Comparison of ENCODE assay signal across 30 mouse cellular contexts in the genomic region with DNA sequence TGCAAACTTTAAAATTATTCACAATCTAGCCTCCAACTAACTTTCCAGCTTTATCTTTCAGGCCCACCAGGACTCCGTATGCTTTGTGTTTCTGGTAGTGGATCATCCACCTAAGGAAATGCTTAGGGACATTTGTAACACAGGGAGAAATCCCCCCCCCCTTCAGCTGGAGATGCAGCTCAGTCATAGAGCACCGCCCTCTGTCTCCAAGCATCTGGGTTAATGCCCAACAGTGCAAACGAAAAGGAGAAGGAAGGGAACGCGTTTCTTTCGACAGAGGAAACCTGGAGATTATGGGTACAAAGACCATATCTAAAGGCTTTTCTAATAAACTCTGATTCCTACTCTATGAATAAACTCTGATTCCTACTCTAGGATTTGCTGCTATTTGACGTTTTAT.
DNase-seq lines count a peak whose midpoint lies in the region; ATAC-seq and TF ChIP-seq lines count a peak whose summit lies in the region.
"Had no signal": no experiment of that assay in that cellular context is flagged by ENCODE, and none has a peak within 500 bp of the region (broad histone marks: within the 10 kb centered on the region; RNA-seq: fewer than 3 reads in every experiment).

No protein-coding gene starts in this region.

- H3K79me2 ChIP-seq in CH12.LX (replicated peaks; ENCODE audit: control insufficient read depth, extremely low read depth, insufficient read depth, poor library complexity, severe bottlenecking): no peaks in the 10 kb centered on the region

- dilution Hi-C loops in CH12.LX (cut with MboI; ENCODE audit: extremely low pct_ligation_motif_present, extremely low pct_unique_long_range_greater_than_20kb, low sequenced_read_pairs): no loop called here

- peak overlapping the region; percentile 81 for H3K27ac ChIP-seq in cerebellum, adult 2 months (ENCODE audit: insufficient read depth, low read length)
- 0 out of 2 replicates have a peak overlapping the region, but pooled peaks have one; percentile 3 for H3K27ac ChIP-seq in hindbrain, embryonic 15.5 days (replicated peaks)
- H3K27ac ChIP-seq in hindbrain, embryonic 16.5 days (ENCODE audit: low read depth, low read length): no peak overlapping the region
- H3K27ac ChIP-seq in CH12.LX (ENCODE audit: insufficient read depth, low read depth): no peak overlapping the region
- H3K27ac ChIP-seq in forebrain, postnatal 0 days (ENCODE audit: low read depth, low read length): 0 out of 2 replicates have a peak overlapping the region, but pooled peaks have one; percentile 35
- H3K27ac ChIP-seq: embryonic facial prominence, embryonic 10.5 days; embryonic facial prominence, embryonic 15.5 days; gastrocnemius, adult 2 months; heart, adult 2 months; heart, embryonic 13.5 days; hindbrain, embryonic 10.5 days; liver, embryonic 12.5 days; macrophage; midbrain, embryonic 10.5 days; midbrain, embryonic 15.5 days had no signal

- no peak overlapping the region for H3K4me3 ChIP-seq in cerebellum, adult 2 months (replicated peaks; ENCODE audit: insufficient read depth, low read depth, low read length)
- H3K4me3 ChIP-seq in hindbrain, embryonic 15.5 days: no peak overlapping the region
- H3K4me3 ChIP-seq in hindbrain, embryonic 16.5 days (ENCODE audit: low read length): no peak overlapping the region
- no peak overlapping the region for H3K4me3 ChIP-seq in CH12.LX (replicated peaks in 1 of 3; ENCODE audit: low read depth in 2 of 3, low read length in 2 of 3, poor library complexity in 1 of 3)
- H3K4me3 ChIP-seq in forebrain, postnatal 0 days (ENCODE audit: low read depth, low read length): no peak overlapping the region
- H3K4me3 ChIP-seq in lung, adult 2 months (replicated peaks; ENCODE audit: extremely low read depth, low read depth, low read length): no peak overlapping the region
- H3K4me3 ChIP-seq: embryonic facial prominence, embryonic 10.5 days; embryonic facial prominence, embryonic 15.5 days; gastrocnemius, adult 2 months; heart, adult 2 months; heart, embryonic 13.5 days; hindbrain, embryonic 10.5 days; liver, embryonic 12.5 days; midbrain, embryonic 10.5 days; midbrain, embryonic 15.5 days had no signal

- no peaks in the 10 kb centered on the region for H3K9me3 ChIP-seq in hindbrain, embryonic 15.5 days
- H3K9me3 ChIP-seq in hindbrain, embryonic 16.5 days (ENCODE audit: control insufficient read depth, low read length): no peaks in the 10 kb centered on the region
- no peaks in the 10 kb centered on the region for H3K9me3 ChIP-seq in CH12.LX (replicated peaks; ENCODE audit: low read length)
- no peaks in the 10 kb centered on the region for H3K9me3 ChIP-seq in forebrain, postnatal 0 days (ENCODE audit: low read length)
- H3K9me3 ChIP-seq: embryonic facial prominence, embryonic 10.5 days; embryonic facial prominence, embryonic 15.5 days; heart, embryonic 13.5 days; hindbrain, embryonic 10.5 days; liver, embryonic 12.5 days; midbrain, embryonic 10.5 days; midbrain, embryonic 15.5 days had no signal

- no peak for ATAC-seq in hindbrain, embryonic 15.5 days (ENCODE audit: low FRiP score, low read depth)
- ATAC-seq in hindbrain, embryonic 16.5 days: no peak
- ATAC-seq in forebrain, postnatal 0 days: no peak
- ATAC-seq: intestine, postnatal 0 days; liver, embryonic 12.5 days; liver, postnatal 0 days had no signal

- H3K9ac ChIP-seq in hindbrain, embryonic 15.5 days: no peak overlapping the region
- H3K9ac ChIP-seq in hindbrain, embryonic 16.5 days (ENCODE audit: low read depth, low read length): no peak overlapping the region
- H3K9ac ChIP-seq in CH12.LX (ENCODE audit: insufficient read depth, low read depth): no peak overlapping the region
- H3K9ac ChIP-seq in forebrain, postnatal 0 days: no peak overlapping the region
- H3K9ac ChIP-seq: embryonic facial prominence, embryonic 15.5 days; heart, embryonic 13.5 days; liver, embryonic 12.5 days; liver, postnatal 0 days; midbrain, embryonic 15.5 days had no signal

- WGBS in cerebellum, adult 2 months: 23% methylated on average over 7 of the region's 7 CpGs
- WGBS in hindbrain, embryonic 15.5 days: 78% methylated on average over 7 of the region's 7 CpGs
- 75% methylated on average over 7 of the region's 7 CpGs for WGBS in hindbrain, embryonic 16.5 days
- WGBS in forebrain, postnatal 0 days: 74% methylated on average over 7 of the region's 7 CpGs
- WGBS in lung, adult 2 months: 63% methylated on average over 7 of the region's 7 CpGs

- H3K36me3 ChIP-seq in hindbrain, embryonic 15.5 days: no peaks in the 10 kb centered on the region
- no peaks in the 10 kb centered on the region for H3K36me3 ChIP-seq in hindbrain, embryonic 16.5 days (ENCODE audit: control insufficient read depth, insufficient read depth, low read length)
- H3K36me3 ChIP-seq in CH12.LX (replicated peaks in 1 of 2; ENCODE audit: control insufficient read depth in 1 of 2, insufficient read depth in 1 of 2, low read length in 1 of 2): no peaks in the 10 kb centered on the region
- H3K36me3 ChIP-seq in forebrain, postnatal 0 days (ENCODE audit: insufficient read depth): no peaks in the 10 kb centered on the region
- H3K36me3 ChIP-seq: embryonic facial prominence, embryonic 10.5 days; embryonic facial prominence, embryonic 15.5 days; G1E; heart, embryonic 13.5 days; hindbrain, embryonic 10.5 days; liver, embryonic 12.5 days; midbrain, embryonic 10.5 days; midbrain, embryonic 15.5 days had no signal

- H3K4me2 ChIP-seq in hindbrain, embryonic 15.5 days: no peak overlapping the region
- no peak overlapping the region for H3K4me2 ChIP-seq in hindbrain, embryonic 16.5 days (ENCODE audit: low read length)
- peak overlapping the region; percentile 94 for H3K4me2 ChIP-seq in CH12.LX (ENCODE audit: insufficient read depth, low read depth, poor library complexity, severe bottlenecking)
- H3K4me2 ChIP-seq in forebrain, postnatal 0 days (ENCODE audit: low read depth): no peak overlapping the region
- H3K4me2 ChIP-seq: embryonic facial prominence, embryonic 15.5 days; heart, embryonic 13.5 days; liver, embryonic 12.5 days; midbrain, embryonic 15.5 days had no signal

- TF ChIP-seq EP300 in CH12.LX (IDR thresholded peaks at IDR 0.05; ENCODE audit: low read length): no peak

- H3K27me3 ChIP-seq in cerebellum, adult 2 months (ENCODE audit: control insufficient read depth, insufficient read depth, low read length): no peaks in the 10 kb centered on the region
- no peaks in the 10 kb centered on the region for H3K27me3 ChIP-seq in hindbrain, embryonic 15.5 days
- H3K27me3 ChIP-seq in hindbrain, embryonic 16.5 days (replicated peaks; ENCODE audit: control insufficient read depth, insufficient read depth, low read length): no peaks in the 10 kb centered on the region
- no peaks in the 10 kb centered on the region for H3K27me3 ChIP-seq in CH12.LX (replicated peaks)
- H3K27me3 ChIP-seq in forebrain, postnatal 0 days (ENCODE audit: insufficient read depth, low read length): no peaks in the 10 kb centered on the region
- H3K27me3 ChIP-seq: embryonic facial prominence, embryonic 15.5 days; heart, embryonic 13.5 days; liver, embryonic 12.5 days; midbrain, embryonic 15.5 days had no signal

- H3K4me1 ChIP-seq in cerebellum, adult 2 months (ENCODE audit: control insufficient read depth, insufficient read depth, low read length): peaks cover 37% of the 10 kb centered on the region
- H3K4me1 ChIP-seq in hindbrain, embryonic 15.5 days (replicated peaks): no peaks in the 10 kb centered on the region; the same call in 1 of the 2 replicates
- peaks cover 6% of the 10 kb centered on the region; the same call in 1 of the 2 replicates for H3K4me1 ChIP-seq in hindbrain, embryonic 16.5 days (ENCODE audit: control insufficient read depth, insufficient read depth, low read depth, low read length)
- H3K4me1 ChIP-seq in CH12.LX (ENCODE audit: control insufficient read depth in 1 of 2, insufficient read depth in 2 of 2): peaks cover 5 to 11% of the 10 kb centered on the region in 2 experiments; a peak in 2 of 4 replicates
- H3K4me1 ChIP-seq in forebrain, postnatal 0 days (ENCODE audit: insufficient read depth): no peaks in the 10 kb centered on the region; the same call in 1 of the 2 replicates
- H3K4me1 ChIP-seq in lung, adult 2 months (ENCODE audit: control insufficient read depth, insufficient read depth, low read length): no peaks in the 10 kb centered on the region
- H3K4me1 ChIP-seq: embryonic facial prominence, embryonic 10.5 days; embryonic facial prominence, embryonic 15.5 days; heart, embryonic 13.5 days; hindbrain, embryonic 10.5 days; liver, embryonic 12.5 days; midbrain, embryonic 10.5 days had no signal

- no peak for TF ChIP-seq RAD21 in CH12.LX (IDR thresholded peaks at IDR 0.05; ENCODE audit: low read depth, low read length)

- TF ChIP-seq POLR2A in cerebellum, adult 2 months (IDR thresholded peaks at IDR 0.05; ENCODE audit: borderline replicate concordance, insufficient read depth, low read length): no peak
- no peak for TF ChIP-seq POLR2A in CH12.LX (IDR thresholded peaks at IDR 0.05; ENCODE audit: low read depth, low read length)
- TF ChIP-seq POLR2A in lung, adult 2 months (IDR thresholded peaks at IDR 0.05; ENCODE audit: borderline replicate concordance, extremely low read depth, low read depth, low read length): no peak

- in situ Hi-C loops in CH12.LX (cut with MboI; ENCODE audit: low pct_ligation_motif_present, low pct_unique_long_range_greater_than_20kb, low sequenced_read_pairs): no loop called here

- DNase-seq in cerebellum, adult 2 months: no peak
- DNase-seq in cerebellum, postnatal 25 days: no peak
- DNase-seq in CH12.LX (ENCODE audit: extremely low read depth): no peak
- no peak for DNase-seq in forebrain, postnatal 0 days
- no peak for DNase-seq in thymus, postnatal 36 days
- DNase-seq in lung, adult 2 months: no peak
- DNase-seq: adrenal gland, postnatal 10 days; cerebellum, adult 11 months; gastrocnemius, adult 2 months; gastrocnemius, postnatal 36 days; heart, adult 2 months; heart, postnatal 10 days; kidney, postnatal 14 days; liver, postnatal 0 days; lung, postnatal 10 days; retina, postnatal 1 day; right cerebral cortex, postnatal 14 days; thymus, postnatal 14 days had no signal

- TF ChIP-seq CTCF in cerebellum, adult 2 months (IDR thresholded peaks at IDR 0.05; ENCODE audit: borderline replicate concordance, insufficient read depth, low read depth, low read length): no peak
- TF ChIP-seq CTCF in CH12.LX (conservative IDR thresholded peaks at IDR 0.05 in 1 of 2, IDR thresholded peaks at IDR 0.05 in 1 of 2; ENCODE audit: low read depth in 2 of 2, low read length in 2 of 2): no peak
- no peak for TF ChIP-seq CTCF in forebrain, postnatal 0 days (IDR thresholded peaks at IDR 0.05; ENCODE audit: low read depth)
- no peak for TF ChIP-seq CTCF in lung, adult 2 months (IDR thresholded peaks at IDR 0.05; ENCODE audit: insufficient read depth, low read length)

TF ChIP-seq in CH12.LX, 34 proteins besides CTCF, POLR2A, EP300 and RAD21:
- TF ChIP-seq JUN (IDR thresholded peaks at IDR 0.05; ENCODE audit: insufficient read depth, low read depth, low read length) (no peak), HCFC1 (IDR thresholded peaks at IDR 0.05; ENCODE audit: low read depth, low read length) (no peak), TCF12 (IDR thresholded peaks at IDR 0.05; ENCODE audit: low read depth, low read length) (no peak), RCOR1 (conservative IDR thresholded peaks at IDR 0.05; ENCODE audit: low read depth, low read length) (no peak), JUND (conservative IDR thresholded peaks at IDR 0.05; ENCODE audit: low read depth, low read length) (no peak)
TF ChIP-seq in CH12.LX: peak in this region for 0.

Comparison
In these comparisons a context has a peak if more than half of its experiments do, and no peak if none do; other contexts are left out.
1. H3K27ac ChIP-seq: peak in cerebellum, adult 2 months (single experiment), hindbrain, embryonic 15.5 days (single experiment) and forebrain, postnatal 0 days (single experiment); none in hindbrain, embryonic 16.5 days (single experiment) and CH12.LX (single experiment).